Mouse (Mus musculus): ENCODE measurements around the gene Arhgef9.

GRCm38 (mm10) chrX:95238896-95239295, 42.2 kb upstream of the Arhgef9 start:
- no peak for TF ChIP-seq CTCF (IDR thresholded peaks at IDR 0.05; ENCODE audit: borderline replicate concordance, insufficient read depth, low read depth, low read length)
- no peak for TF ChIP-seq POLR2A (IDR thresholded peaks at IDR 0.05; ENCODE audit: borderline replicate concordance, insufficient read depth, low read length)

All from cerebellum, adult 2 months (tissue).